Mouse (Mus musculus) kidney, adult 2 months (tissue): ENCODE measurements around the gene Nup50. TPM values are rescaled to one million over a fixed set of nuclear protein-coding genes. Genes with fewer than 3 reads are reported as not detected.
"Not testable (repeated sequence)": the region's sequence is repeated elsewhere in the genome, so short reads cannot be mapped to it uniquely, and the experiment has no call there.

Experiments used
- DNase-seq: peaks from one replicate; pipeline ENCODE4 v3.0.0; 2021
- H3K27ac ChIP-seq: fragments of 200-500 bp; 2 replicates; pipeline ENCODE4 v1.5.1; 2012; ENCODE audit warnings: low read depth, low read length, control low read depth, inconsistent platforms; ENCODE audit not compliant: insufficient read depth
- H3K27me3 ChIP-seq: fragments of 200-500 bp; replicated peaks from 2 replicates; pipeline ENCODE4 v1.6.1; 2012; ENCODE audit warnings: mild to moderate bottlenecking, moderate library complexity, low read length, inconsistent platforms; ENCODE audit not compliant: control insufficient read depth, insufficient read depth
- H3K36me3 ChIP-seq: fragments of 200-500 bp; 2 replicates; pipeline ENCODE4 v1.6.1; 2012; ENCODE audit warnings: mild to moderate bottlenecking, moderate library complexity, low read length, inconsistent platforms; ENCODE audit not compliant: control insufficient read depth, insufficient read depth
- H3K4me1 ChIP-seq: fragments of 200-500 bp; 2 replicates; pipeline ENCODE4 v1.6.1; 2011; ENCODE audit warnings: low read length; ENCODE audit not compliant: control insufficient read depth, insufficient read depth
- H3K4me3 ChIP-seq: fragments of 200-500 bp; 2 replicates; pipeline ENCODE4 v1.5.1; 2011; ENCODE audit warnings: mild to moderate bottlenecking, low read depth, low read length, control low read depth; ENCODE audit not compliant: insufficient read depth
- CTCF ChIP-seq: fragments of 200-500 bp; conservative IDR thresholded peaks from 2 replicates; pipeline ENCODE4 v1.5.1; 2011; ENCODE audit warnings: low read depth, mild to moderate bottlenecking, control low read depth, low read length, moderate library complexity, mixed read lengths; ENCODE audit not compliant: insufficient read depth, insufficient read length
- POLR2A ChIP-seq: fragments of 200-500 bp; IDR thresholded peaks from one replicate; pipeline ENCODE4 v1.6.1; 2011; ENCODE audit warnings: low read depth, low read length, control low read depth
- WGBS: fragments of 180-500 bp; shearing (Covaris S2); methylation state at CpG from one replicate; pipeline ENCODE4 v1.1.7; 2018; 5-methylcytosine and 5-hydroxymethylcytosine counted together
- polyA plus RNA-seq: library from polyadenylated mRNA; depleted of rRNA; stranded (reverse); fragments of >200 nt; gene quantifications from 2 replicates; pipeline ENCODE4 v1.2.3, GENCODE M21; 2012; rRNA removed

Gene Nup50
- 9.9 and 11.4 TPM in 2 replicates for polyA plus RNA-seq

GRCm38 (mm10) chr15:84922884-84923507 is at the start of gene Nup50:
Nup50 (plus strand) TSS chr15:84923411.
- peak; percentile 100 for DNase-seq
- Histone ChIP-seq H3K36me3 (peaks cover 1% of the 10 kb centered on the region; the same call in 1 of the 2 replicates), H3K27ac (peak within 1 kb of the TSS; percentile 85), H3K4me1 (peaks cover 4% of the 10 kb centered on the region; the same call in 1 of the 2 replicates), H3K4me3 (peak within 1 kb of the TSS; percentile 81), H3K27me3 (no peaks in the 10 kb centered on the region)
- peak; percentile 64 for TF ChIP-seq POLR2A
- TF ChIP-seq CTCF = no peak
- under 1% methylated on average over 60 of the region's 60 CpGs for WGBS

GRCm38 (mm10) chr15:84873867-84874266 is 49.3 kb upstream of the Nup50 start:
- H3K4me3 ChIP-seq = no peak overlapping the region
- TF ChIP-seq CTCF (no peak), POLR2A (no peak)

GRCm38 (mm10) chr15:84877029-84877815 is 46.0 kb upstream of the Nup50 start:
- no peak for DNase-seq
- Histone ChIP-seq H3K27ac (no peak overlapping the region), H3K4me1 (no peaks in the 10 kb centered on the region), H3K36me3 (no peaks in the 10 kb centered on the region), H3K4me3 (no peak overlapping the region), H3K27me3 (no peaks in the 10 kb centered on the region)
- no peak for TF ChIP-seq POLR2A
- no peak for TF ChIP-seq CTCF
- 69% methylated on average over 12 of the region's 12 CpGs for WGBS

More at GRCm38 (mm10) chr15:84873867-84874266, 49.3 kb upstream of the Nup50 start:
- Histone ChIP-seq H3K36me3 (no peaks in the 10 kb centered on the region), H3K4me1 (no peaks in the 10 kb centered on the region), H3K27ac (no peak overlapping the region), H3K27me3 (no peaks in the 10 kb centered on the region)
- WGBS = 87% methylated on average over 4 of the region's 4 CpGs
- DNase-seq = no peak

- Histone ChIP-seq H3K4me3 (no peak overlapping the region), H3K27ac (no peak overlapping the region), H3K36me3 (no peaks in the 10 kb centered on the region), H3K4me1 (no peaks in the 10 kb centered on the region), H3K27me3 (no peaks in the 10 kb centered on the region)
- no peak for DNase-seq
- 76% methylated on average over 12 of the region's 12 CpGs for WGBS
- no peak for TF ChIP-seq CTCF
- no peak for TF ChIP-seq POLR2A
Observed at GRCm38 (mm10) chr15:84888066-84888465, 35.1 kb upstream of the Nup50 start.

GRCm38 (mm10) chr15:84891246-84891645 is 32.0 kb upstream of the Nup50 start:
- no peaks in the 10 kb centered on the region for H3K4me1 ChIP-seq
- H3K36me3 ChIP-seq = no peaks in the 10 kb centered on the region
- TF ChIP-seq POLR2A (no peak), CTCF (no peak)
- 45% methylated on average over 3 of the region's 3 CpGs for WGBS
- H3K27me3 ChIP-seq = no peaks in the 10 kb centered on the region
- H3K27ac ChIP-seq = no peak overlapping the region
- H3K4me3 ChIP-seq = no peak overlapping the region
- no peak for DNase-seq

GRCm38 (mm10) chr15:84891658-84892057 is 31.6 kb upstream of the Nup50 start:
- Histone ChIP-seq H3K27me3 (no peaks in the 10 kb centered on the region), H3K4me1 (no peaks in the 10 kb centered on the region), H3K4me3 (no peak overlapping the region), H3K36me3 (no peaks in the 10 kb centered on the region), H3K27ac (no peak overlapping the region)
- 2% methylated on average over 3 of the region's 3 CpGs for WGBS
- DNase-seq = peak; percentile 71
- TF ChIP-seq POLR2A (no peak), CTCF (peak; percentile 91)

GRCm38 (mm10) chr15:84896216-84896615 is 27.0 kb upstream of the Nup50 start:
- WGBS = 53% methylated on average over 10 of the region's 10 CpGs
- not testable (repeated sequence) for H3K36me3 ChIP-seq, H3K27me3 ChIP-seq, H3K27ac ChIP-seq, H3K4me3 ChIP-seq, H3K4me1 ChIP-seq
- DNase-seq = peak; percentile 11
